Mouse (Mus musculus): ENCODE measurements around the gene Tmem63c.

Gene Tmem63c

GRCm38 (mm10) chr12:87000840-87001176 is 20.3 kb upstream of the Tmem63c start:
- DNase-seq (ENCODE audit: low spot score) = no peak

GRCm38 (mm10) chr12:87002209-87002608 is 18.9 kb upstream of the Tmem63c start:
- DNase-seq (ENCODE audit: low spot score) = no peak

- DNase-seq (ENCODE audit: low spot score) = no peak
Measured at GRCm38 (mm10) chr12:87002815-87003214, 18.3 kb upstream of the Tmem63c start.

- DNase-seq (ENCODE audit: low spot score) = no peak
Measured at GRCm38 (mm10) chr12:87003606-87004005, 17.5 kb upstream of the Tmem63c start.

GRCm38 (mm10) chr12:87004596-87004995 is 16.5 kb upstream of the Tmem63c start:
- DNase-seq (ENCODE audit: low spot score) = no peak

- peak; percentile 35 for DNase-seq (ENCODE audit: low spot score)
Measured at GRCm38 (mm10) chr12:87017041-87017440, 4.1 kb upstream of the Tmem63c start.

- DNase-seq (ENCODE audit: low spot score) = no peak
Measured at GRCm38 (mm10) chr12:87018756-87019155, 2.4 kb upstream of the Tmem63c start.

GRCm38 (mm10) chr12:87022006-87022405 is 866 bp downstream of the Tmem63c start:
- no peak for DNase-seq (ENCODE audit: low spot score)

- no peak for DNase-seq (ENCODE audit: low spot score)
Measured at GRCm38 (mm10) chr12:87023456-87023855, 2.3 kb downstream of the Tmem63c start.

GRCm38 (mm10) chr12:87026109-87026870 is 5.2 kb downstream of the Tmem63c start:
- DNase-seq (ENCODE audit: low spot score) = peak; percentile 48

GRCm38 (mm10) chr12:87026871-87027240 is 5.7 kb downstream of the Tmem63c start:
- DNase-seq (ENCODE audit: low spot score) = no peak

- DNase-seq (ENCODE audit: low spot score) = no peak
Measured at GRCm38 (mm10) chr12:87027391-87027790, 6.3 kb downstream of the Tmem63c start.

- no peak for DNase-seq (ENCODE audit: low spot score)
Measured at GRCm38 (mm10) chr12:87028068-87028467, 6.9 kb downstream of the Tmem63c start.

- DNase-seq (ENCODE audit: low spot score) = no peak
Measured at GRCm38 (mm10) chr12:87029251-87029976, 8.3 kb downstream of the Tmem63c start.

GRCm38 (mm10) chr12:87031163-87031763 is 10.1 kb downstream of the Tmem63c start:
- no peak for DNase-seq (ENCODE audit: low spot score)

GRCm38 (mm10) chr12:87036631-87037030 is 15.5 kb downstream of the Tmem63c start:
- DNase-seq (ENCODE audit: low spot score) = no peak

- DNase-seq (ENCODE audit: low spot score) = peak; percentile 62
Measured at GRCm38 (mm10) chr12:87040166-87040565, 19.0 kb downstream of the Tmem63c start.

GRCm38 (mm10) chr12:87040857-87041256 is 19.7 kb downstream of the Tmem63c start:
- DNase-seq (ENCODE audit: low spot score) = no peak

GRCm38 (mm10) chr12:87042456-87042855 is 21.3 kb downstream of the Tmem63c start:
- DNase-seq (ENCODE audit: low spot score) = no peak

- DNase-seq (ENCODE audit: low spot score) = no peak
Measured at GRCm38 (mm10) chr12:87043221-87043620, 22.1 kb downstream of the Tmem63c start.

GRCm38 (mm10) chr12:87044711-87045110 is 23.6 kb downstream of the Tmem63c start:
- DNase-seq (ENCODE audit: low spot score) = peak; percentile 46

- DNase-seq (ENCODE audit: low spot score) = no peak
Measured at GRCm38 (mm10) chr12:87047536-87047935, 26.4 kb downstream of the Tmem63c start.

- DNase-seq (ENCODE audit: low spot score) = peak; percentile 76
Measured at GRCm38 (mm10) chr12:87052661-87053321, 31.7 kb downstream of the Tmem63c start.
